Mouse (Mus musculus): ENCODE measurements around the gene Ociad1. TPM values are rescaled to one million over a fixed set of nuclear protein-coding genes. Genes with fewer than 3 reads are reported as not detected.
A peak's percentile ranks its signal among the peaks of the same experiment; 100 is the strongest.

Ociad1 gene
- polyA plus RNA-seq, 1 experiment from 2014 or later = 267 TPM

DNA sequence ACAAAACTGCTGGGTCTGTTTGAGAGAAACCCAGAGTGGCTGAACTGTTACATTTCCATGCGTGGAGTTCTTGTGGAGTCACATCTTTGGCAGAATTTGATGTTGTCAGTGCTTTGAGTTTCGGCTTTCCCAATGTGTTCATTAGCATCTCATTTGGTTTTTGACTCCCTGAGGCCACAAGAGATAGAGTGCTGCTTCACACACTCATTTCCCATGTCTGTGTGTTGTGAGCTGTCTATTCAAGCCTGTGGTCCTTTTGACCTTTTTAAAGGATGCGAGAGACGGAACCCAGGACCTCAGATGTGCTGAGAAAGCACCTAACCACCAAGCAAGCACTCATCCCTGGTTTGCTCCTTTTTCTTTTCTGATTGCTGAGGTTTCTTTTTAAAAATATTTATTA is 52.7 kb downstream of the Ociad1 start:
- Histone ChIP-seq H3K9me3 (no peaks in the 10 kb centered on the region), H3K27me3 (no peaks in the 10 kb centered on the region), H3K27ac (no peak overlapping the region), H3K36me3 (no peaks in the 10 kb centered on the region), H3K4me1 (replicated peaks) (0 out of 2 replicates have a peak, but pooled peaks cover 3% of the 10 kb centered on the region), H3K9ac (no peak overlapping the region), H3K4me3 (no peak overlapping the region), H3K4me2 (no peak overlapping the region)
- WGBS = 75% methylated on average over 4 of the region's 4 CpGs
- ATAC-seq (ENCODE audit: low FRiP score) = no peak

DNA sequence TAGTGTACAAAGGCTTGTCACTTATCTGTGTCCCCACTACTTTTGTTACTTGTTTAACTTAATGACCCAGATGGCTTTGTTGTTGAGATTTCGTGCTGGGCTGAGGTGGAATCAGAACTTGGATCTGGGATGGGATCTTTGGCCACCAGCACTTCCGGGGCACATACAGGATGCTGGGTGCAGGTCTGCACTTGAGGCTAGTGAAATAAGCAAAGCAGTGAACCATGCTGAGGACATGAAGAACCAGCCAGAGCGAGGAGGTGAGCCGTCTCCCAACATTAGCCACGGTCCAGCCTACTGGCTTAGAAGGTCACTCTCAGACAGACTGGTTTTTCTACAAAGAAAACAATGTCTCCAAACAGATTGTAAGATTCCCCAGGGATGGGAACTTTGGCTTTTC is 56.9 kb downstream of the Ociad1 start:
- WGBS = 47% methylated on average over 5 of the region's 5 CpGs
- H3K4me2 ChIP-seq = no peak overlapping the region

DNA sequence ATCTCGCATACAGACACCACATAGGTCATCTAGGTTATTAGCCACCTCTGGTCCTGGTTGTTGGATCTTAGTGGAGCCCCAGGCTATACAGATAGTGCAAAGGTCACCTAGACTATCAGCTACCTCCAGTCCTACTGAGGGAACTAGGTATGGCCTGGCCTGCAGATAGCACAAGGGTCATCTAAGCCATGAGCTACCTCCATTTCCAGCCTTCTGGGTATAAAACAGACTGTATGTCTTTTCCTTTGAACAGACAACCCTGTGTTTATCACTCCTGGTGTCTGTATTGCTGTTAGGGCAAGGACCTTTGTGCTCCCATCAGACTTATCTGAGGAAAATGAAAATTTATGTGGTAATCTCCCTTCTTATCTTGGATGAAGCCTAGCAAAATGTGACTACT is 59.2 kb downstream of the Ociad1 start:
- Histone ChIP-seq H3K27ac (no peak overlapping the region), H3K27me3 (no peaks in the 10 kb centered on the region), H3K9me3 (no peaks in the 10 kb centered on the region), H3K4me1 (replicated peaks) (peaks cover 19% of the 10 kb centered on the region; the same call in 1 of the 2 replicates), H3K4me3 (no peak overlapping the region), H3K4me2 (no peak overlapping the region), H3K36me3 (no peaks in the 10 kb centered on the region), H3K9ac (no peak overlapping the region)
- WGBS = 98% methylated on average over 1 of the region's 1 CpGs
- ATAC-seq (ENCODE audit: low FRiP score) = no peak

More for the DNA sequence above, 56.9 kb downstream of the Ociad1 start:
- no peaks in the 10 kb centered on the region for H3K9me3 ChIP-seq
- no peaks in the 10 kb centered on the region for H3K36me3 ChIP-seq
- no peak overlapping the region for H3K9ac ChIP-seq
- no peaks in the 10 kb centered on the region for H3K27me3 ChIP-seq
- no peak for ATAC-seq (ENCODE audit: low FRiP score)
- H3K4me3 ChIP-seq = no peak overlapping the region
- H3K4me1 ChIP-seq (replicated peaks) = peaks cover 15% of the 10 kb centered on the region; the same call in 1 of the 2 replicates
- H3K27ac ChIP-seq = no peak overlapping the region

DNA sequence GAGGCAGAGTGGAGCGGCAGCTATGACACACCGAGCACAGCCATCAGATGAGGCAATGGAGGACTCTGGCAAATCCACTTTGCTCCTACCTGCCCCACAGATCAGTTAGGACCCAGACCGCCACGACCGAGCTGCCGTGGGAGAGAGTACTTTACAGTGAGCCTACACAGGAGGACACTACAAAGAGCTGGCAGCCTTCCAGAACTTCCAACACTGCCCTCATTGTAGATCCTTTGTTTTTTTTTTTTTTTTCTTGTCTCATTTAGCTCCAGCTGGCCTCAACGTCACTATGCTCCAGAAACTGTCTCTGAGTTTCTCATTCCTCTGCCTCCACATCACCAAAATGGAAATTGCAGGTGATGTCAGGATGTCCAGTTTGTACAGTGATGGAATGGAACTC is 60.9 kb downstream of the Ociad1 start:
- 0 out of 2 replicates have a peak, but pooled peaks have one; percentile 46 for ATAC-seq (ENCODE audit: low FRiP score)
- Histone ChIP-seq H3K9ac (no peak overlapping the region), H3K4me3 (no peak overlapping the region), H3K27me3 (no peaks in the 10 kb centered on the region), H3K9me3 (no peaks in the 10 kb centered on the region), H3K36me3 (no peaks in the 10 kb centered on the region), H3K4me2 (no peak overlapping the region), H3K4me1 (replicated peaks) (peaks cover 19% of the 10 kb centered on the region; the same call in 1 of the 2 replicates), H3K27ac (no peak overlapping the region)
- 55% methylated on average over 7 of the region's 7 CpGs for WGBS

DNA sequence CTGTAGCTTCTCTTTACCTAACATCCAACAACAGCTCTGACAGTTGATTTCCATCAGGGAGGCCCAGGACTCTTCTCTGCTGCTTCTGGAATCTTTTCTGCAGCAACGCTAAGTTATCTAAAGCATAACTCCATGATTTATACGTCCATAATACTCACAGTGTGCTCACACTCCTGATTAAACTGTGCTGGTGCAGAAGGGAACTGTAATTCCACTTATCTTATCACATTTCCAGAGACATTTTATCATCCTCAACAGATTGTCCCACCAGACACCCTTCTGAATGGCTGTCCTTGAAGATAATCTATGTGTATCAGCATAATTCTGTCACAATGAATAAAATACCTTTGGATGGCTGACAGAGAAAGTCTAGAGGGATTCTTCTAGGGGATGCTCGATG is 61.4 kb downstream of the Ociad1 start:
- Histone ChIP-seq H3K9ac (no peak overlapping the region), H3K4me2 (no peak overlapping the region), H3K27me3 (0 out of 2 replicates have a peak, but pooled peaks cover under 1% of the 10 kb centered on the region), H3K4me3 (no peak overlapping the region), H3K27ac (0 out of 2 replicates have a peak overlapping the region, but pooled peaks have one; percentile 40), H3K36me3 (no peaks in the 10 kb centered on the region), H3K9me3 (no peaks in the 10 kb centered on the region), H3K4me1 (replicated peaks) (peaks cover 19% of the 10 kb centered on the region; the same call in 1 of the 2 replicates)
- no peak for ATAC-seq (ENCODE audit: low FRiP score)
- 61% methylated on average over 3 of the region's 3 CpGs for WGBS

DNA sequence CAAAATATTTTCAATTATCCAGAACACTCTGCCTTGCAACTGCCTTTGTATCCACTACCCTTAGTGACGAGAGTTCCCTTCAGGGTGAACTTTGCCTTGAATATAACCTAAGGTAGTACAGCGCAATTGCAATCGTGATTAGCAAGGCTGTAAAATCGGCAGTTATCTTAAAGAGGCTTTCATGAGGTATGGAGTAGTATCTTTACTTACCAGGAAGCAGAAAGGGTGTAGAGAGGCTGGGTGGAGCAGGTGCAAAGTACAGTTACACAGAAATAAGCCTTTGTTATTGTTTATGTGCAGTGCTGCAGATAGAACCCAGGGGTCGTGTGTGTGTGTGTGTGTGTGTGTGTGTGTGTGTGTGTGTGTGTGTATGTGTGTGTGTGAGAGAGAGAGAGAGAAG is 62.8 kb downstream of the Ociad1 start:
- Histone ChIP-seq H3K4me3 (no peak overlapping the region), H3K27me3 (peaks cover 8% of the 10 kb centered on the region; the same call in 1 of the 2 replicates), H3K9ac (no peak overlapping the region), H3K9me3 (no peaks in the 10 kb centered on the region), H3K4me2 (no peak overlapping the region), H3K4me1 (replicated peaks) (peaks cover 22% of the 10 kb centered on the region), H3K36me3 (no peaks in the 10 kb centered on the region), H3K27ac (no peak overlapping the region)
- no peak for ATAC-seq (ENCODE audit: low FRiP score)
- 78% methylated on average over 5 of the region's 5 CpGs for WGBS

DNA sequence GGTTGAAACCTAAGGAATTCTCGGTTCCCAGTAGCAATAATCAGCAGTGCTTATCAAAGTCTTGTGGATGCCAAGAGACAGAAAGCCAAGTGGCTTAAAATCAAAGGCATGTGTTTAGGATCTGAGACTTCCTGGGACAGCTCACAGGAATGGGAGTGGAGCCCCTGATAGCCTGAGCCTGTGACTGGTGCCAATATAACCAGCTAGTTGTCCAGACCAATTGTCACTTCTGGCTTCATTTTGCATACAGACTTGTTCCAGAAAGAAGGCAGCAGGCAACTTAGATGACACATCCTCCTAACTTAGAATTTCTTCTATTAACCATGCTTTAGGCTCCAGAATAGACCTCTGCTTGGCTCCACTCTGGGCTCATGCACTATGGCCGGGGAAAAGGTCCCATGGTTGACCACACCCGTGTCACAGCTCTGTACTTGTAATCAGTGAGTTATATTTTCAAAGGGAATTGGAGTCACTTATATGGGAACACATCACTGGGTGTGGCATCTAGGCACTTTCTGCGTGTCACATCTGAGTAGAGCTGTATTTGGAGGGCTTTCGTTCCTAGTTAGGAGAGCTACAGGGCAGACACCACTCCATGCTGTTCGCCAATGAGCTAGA is 66.7 kb downstream of the Ociad1 start:
- H3K27me3 ChIP-seq = peaks cover 8% of the 10 kb centered on the region; the same call in 1 of the 2 replicates
- H3K36me3 ChIP-seq = no peaks in the 10 kb centered on the region
- no peaks in the 10 kb centered on the region for H3K9me3 ChIP-seq
- 81% methylated on average over 6 of the region's 6 CpGs for WGBS
- no peak overlapping the region for H3K9ac ChIP-seq
- ATAC-seq (ENCODE audit: low FRiP score) = no peak
- no peak overlapping the region for H3K4me3 ChIP-seq
- no peak overlapping the region for H3K27ac ChIP-seq
- H3K4me1 ChIP-seq (replicated peaks) = peaks cover 13% of the 10 kb centered on the region
- H3K4me2 ChIP-seq = peak overlapping the region; percentile 33

DNA sequence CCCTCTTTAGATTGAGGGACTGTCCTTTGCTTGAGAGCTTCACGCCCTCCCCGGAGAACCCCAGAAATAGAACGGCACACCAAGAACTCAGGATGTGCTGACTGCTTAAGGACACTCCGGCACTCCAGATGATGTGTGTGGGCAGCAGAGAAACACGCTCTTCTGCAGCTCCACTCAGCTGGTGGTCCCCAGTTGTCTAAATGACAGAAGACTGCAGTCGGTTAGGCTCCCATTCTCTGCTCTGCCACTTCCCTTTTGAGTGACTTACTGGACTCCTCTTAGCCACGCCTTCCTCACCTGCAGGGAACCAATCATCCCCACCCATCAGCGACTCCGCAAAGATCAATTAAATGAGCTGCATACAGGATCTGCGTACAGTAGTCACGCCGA is 67.2 kb downstream of the Ociad1 start:
- H3K4me3 ChIP-seq = peak overlapping the region; percentile 14; the same call in 1 of the 2 replicates

DNA sequence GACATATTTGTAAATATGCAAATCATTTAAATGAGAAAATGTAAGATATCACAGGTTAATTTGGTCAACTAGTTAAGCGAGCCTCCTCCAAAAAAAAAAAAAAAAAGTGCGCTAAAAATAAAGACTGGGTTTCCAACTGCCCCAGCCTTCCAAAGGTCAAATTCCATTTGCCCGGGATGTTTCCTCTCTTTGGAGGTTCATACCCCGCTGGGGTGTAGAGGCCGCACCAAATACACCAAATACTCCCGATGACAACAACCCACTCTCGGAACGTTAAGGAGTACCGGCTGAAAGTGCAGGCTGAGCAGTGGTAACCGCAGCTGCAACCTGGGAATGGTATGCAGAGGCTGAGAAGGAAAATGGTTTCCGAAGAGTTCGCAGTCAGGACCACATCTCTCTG is 67.7 kb downstream of the Ociad1 start:
- ATAC-seq (ENCODE audit: low FRiP score) = no peak
- Histone ChIP-seq H3K4me1 (replicated peaks) (peaks cover 7% of the 10 kb centered on the region; the same call in 1 of the 2 replicates), H3K27ac (no peak overlapping the region), H3K4me2 (peak overlapping the region; percentile 33), H3K27me3 (peaks cover 8% of the 10 kb centered on the region; the same call in 1 of the 2 replicates), H3K36me3 (no peaks in the 10 kb centered on the region), H3K9me3 (no peaks in the 10 kb centered on the region), H3K9ac (no peak overlapping the region), H3K4me3 (0 out of 2 replicates have a peak overlapping the region, but pooled peaks have one; percentile 14)
- 23% methylated on average over 12 of the region's 12 CpGs for WGBS

More for the DNA sequence above, 67.2 kb downstream of the Ociad1 start:
- Histone ChIP-seq H3K36me3 (no peaks in the 10 kb centered on the region), H3K9ac (no peak overlapping the region), H3K9me3 (no peaks in the 10 kb centered on the region), H3K4me1 (replicated peaks) (peaks cover 8% of the 10 kb centered on the region), H3K4me2 (peak overlapping the region; percentile 33), H3K27ac (no peak overlapping the region), H3K27me3 (peaks cover 8% of the 10 kb centered on the region; the same call in 1 of the 2 replicates)
- WGBS = 23% methylated on average over 12 of the region's 12 CpGs
- no peak for ATAC-seq (ENCODE audit: low FRiP score)

DNA sequence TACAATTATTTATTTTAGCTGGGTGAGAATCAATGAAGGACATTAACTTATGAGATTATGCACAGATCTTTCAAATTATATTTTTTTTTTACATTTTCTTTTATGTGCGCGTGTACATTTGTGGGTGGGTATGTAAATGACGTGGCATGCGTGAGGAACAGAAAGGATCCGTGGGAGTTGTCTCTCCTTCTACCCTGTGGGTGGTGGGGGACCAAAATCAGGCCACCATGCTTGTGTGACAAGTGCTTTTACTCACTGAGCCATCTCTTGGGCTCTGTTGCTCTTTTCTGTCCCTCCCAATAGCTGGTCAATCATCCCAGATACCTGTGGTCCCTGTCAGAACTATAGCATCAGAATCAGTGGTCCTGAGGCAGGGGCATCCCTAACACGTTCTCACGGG is 69.8 kb downstream of the Ociad1 start:
- WGBS = 87% methylated on average over 7 of the region's 7 CpGs
- Histone ChIP-seq H3K9ac (no peak overlapping the region), H3K9me3 (no peaks in the 10 kb centered on the region), H3K36me3 (no peaks in the 10 kb centered on the region), H3K27ac (no peak overlapping the region), H3K27me3 (peaks cover 8% of the 10 kb centered on the region; the same call in 1 of the 2 replicates), H3K4me2 (no peak overlapping the region), H3K4me1 (replicated peaks) (peaks cover 7% of the 10 kb centered on the region; the same call in 1 of the 2 replicates), H3K4me3 (no peak overlapping the region)
- no peak for ATAC-seq (ENCODE audit: low FRiP score)

DNA sequence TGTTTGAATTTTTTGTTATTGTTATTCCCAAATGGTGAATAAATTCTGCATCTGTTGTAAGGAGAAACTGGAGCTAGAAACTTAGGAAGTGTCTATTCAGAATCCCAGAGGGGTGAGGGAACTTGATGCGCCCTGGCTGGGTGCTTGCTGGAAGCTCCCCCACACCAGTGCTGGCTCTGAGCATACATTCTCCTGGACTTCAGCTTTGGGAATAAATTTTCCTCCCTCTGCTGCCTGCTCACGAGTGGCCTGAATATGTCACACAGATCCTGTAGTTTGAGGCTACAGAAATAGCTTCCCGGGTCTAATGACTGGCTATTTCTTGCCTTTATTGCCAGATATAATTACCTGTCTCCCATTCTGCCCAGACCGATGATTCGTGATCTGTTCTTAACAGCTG is 70.2 kb downstream of the Ociad1 start:
- no peak for ATAC-seq (ENCODE audit: low FRiP score)
- 85% methylated on average over 5 of the region's 5 CpGs for WGBS
- no peak overlapping the region for H3K4me2 ChIP-seq

More for the DNA sequence above, 70.2 kb downstream of the Ociad1 start:
- Histone ChIP-seq H3K27ac (no peak overlapping the region), H3K9ac (no peak overlapping the region), H3K4me3 (no peak overlapping the region), H3K36me3 (no peaks in the 10 kb centered on the region), H3K27me3 (peaks cover 8% of the 10 kb centered on the region; the same call in 1 of the 2 replicates), H3K4me1 (replicated peaks) (peaks cover 7% of the 10 kb centered on the region; the same call in 1 of the 2 replicates), H3K9me3 (no peaks in the 10 kb centered on the region)
